Mouse (Mus musculus): ENCODE results near the gene Pram1. TPM values are rescaled to one million over a fixed set of nuclear protein-coding genes. Genes with fewer than 3 reads are reported as not detected.
A peak's percentile ranks its signal among the peaks of the same experiment; 100 is the strongest.

Pram1 gene
- total RNA-seq, 2 experiments from 2014 or later = 0.17 TPM; not detected in 1

GRCm38 (mm10) chr17:33666813-33667212 is 29.0 kb downstream of the Pram1 start:
- no peak for DNase-seq (ENCODE audit: low spot score)

- no peak for DNase-seq (ENCODE audit: low spot score)
Observed at GRCm38 (mm10) chr17:33669681-33670080, 31.8 kb downstream of the Pram1 start.

GRCm38 (mm10) chr17:33673837-33674236 is 36.0 kb downstream of the Pram1 start:
- DNase-seq (ENCODE audit: low spot score) = no peak

GRCm38 (mm10) chr17:33675452-33675851 is 37.6 kb downstream of the Pram1 start:
- peak; percentile 66 for DNase-seq (ENCODE audit: low spot score)

- DNase-seq (ENCODE audit: low spot score) = no peak
Observed at GRCm38 (mm10) chr17:33676086-33676485, 38.2 kb downstream of the Pram1 start.

- DNase-seq (ENCODE audit: low spot score) = no peak
Observed at GRCm38 (mm10) chr17:33678771-33679170, 40.9 kb downstream of the Pram1 start.

- no peak for DNase-seq (ENCODE audit: low spot score)
Observed at GRCm38 (mm10) chr17:33681767-33682166, 43.9 kb downstream of the Pram1 start.

- DNase-seq (ENCODE audit: low spot score) = peak; percentile 52
Observed at GRCm38 (mm10) chr17:33684671-33685231, 46.9 kb downstream of the Pram1 start.

- DNase-seq (ENCODE audit: low spot score) = peak; percentile 98
Observed at GRCm38 (mm10) chr17:33685249-33685653, 47.4 kb downstream of the Pram1 start.

GRCm38 (mm10) chr17:33686760-33687159 is 48.9 kb downstream of the Pram1 start, which contains the start of gene Hnrnpm:
TSS of gene Hnrnpm (minus strand) at chr17:33686860.
- DNase-seq (ENCODE audit: low spot score) = no peak

Other genes with a start within 250 kb of the Pram1 start
- gene Zfp101, start 243.4 kb upstream of the Pram1 start, total RNA-seq (2021) = 1 to 10 TPM; 1.7 to 2.6 TPM
- gene Actl9, start 205.2 kb upstream of the Pram1 start, total RNA-seq (2021) = not detected
- gene Adamts10, start 113.9 kb upstream of the Pram1 start, total RNA-seq (2021) = 1 to 10 TPM; 4.7 TPM
- gene Myo1f, start 82.3 kb upstream of the Pram1 start, total RNA-seq (2021) = under 1 TPM; 0.76 to 0.94 TPM
- gene Zfp414, start 9.0 kb upstream of the Pram1 start, total RNA-seq (2021) = 1 to 10 TPM; 6.1 to 6.3 TPM
- 10 to 100 TPM; 62.1 to 74.1 TPM for gene Hnrnpm, start 48.8 kb downstream of the Pram1 start, total RNA-seq (2021)
- 10 to 100 TPM; 87.2 to 90.6 TPM for gene March2, start 80.6 kb downstream of the Pram1 start, total RNA-seq (2021)
- gene Rab11b, start 122.5 kb downstream of the Pram1 start, total RNA-seq (2021) = 100 to 1,000 TPM; 138 to 142 TPM
- 1 to 10 TPM; 4.3 to 6.6 TPM for gene Angptl4, start 143.8 kb downstream of the Pram1 start, total RNA-seq (2021)
- gene Kank3, start 172.5 kb downstream of the Pram1 start, total RNA-seq (2021) = 10 to 100 TPM; 13.4 to 16.6 TPM
- 100 to 1,000 TPM; 586 to 627 TPM for gene Rps28, start 186.5 kb downstream of the Pram1 start, total RNA-seq (2021)
- 100 to 1,000 TPM; 375 to 377 TPM for gene Ndufa7, start 186.5 kb downstream of the Pram1 start, total RNA-seq (2021)
- 10 to 100 TPM; 14.8 to 15.2 TPM for gene Cd320, start 205.0 kb downstream of the Pram1 start, total RNA-seq (2021)
- gene Gm7029, start 235.8 kb downstream of the Pram1 start, total RNA-seq (2021) = not detected

Measured in gastrocnemius, adult 18-20 months (tissue).